Mouse (Mus musculus): ENCODE measurements at regions not wholly inside any gene's neighbourhood (a gene's known extent, or its start where the extent isn't known, plus 50 kb on each side); places are given as distances from the start of the nearest gene placed in this dataset.

DNA sequence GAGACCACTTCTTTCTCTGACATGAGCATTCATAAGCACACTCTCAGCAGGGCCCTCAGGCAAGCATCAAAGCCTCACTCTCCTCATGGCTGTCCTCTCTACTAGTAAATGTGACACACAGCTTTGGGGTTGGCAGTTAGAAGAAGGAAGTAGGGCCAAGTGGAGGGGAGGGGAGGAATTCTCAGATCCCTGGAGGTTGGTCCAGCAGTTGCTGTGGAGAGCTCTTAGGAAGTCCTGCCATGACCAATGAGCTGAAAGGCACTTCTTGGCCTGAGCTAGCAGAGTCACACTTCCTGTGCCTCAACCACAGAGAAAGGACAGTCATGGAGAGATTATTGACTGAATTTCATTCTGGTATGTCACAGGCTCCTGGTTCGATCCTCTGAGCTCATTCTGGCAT, 398.8 kb downstream of the Tns1 start:
- peak; percentile 45 for DNase-seq

GRCm38 (mm10) chr1:73724551-73724950, 399.7 kb downstream of the Tns1 start:
- no peak for DNase-seq

DNA sequence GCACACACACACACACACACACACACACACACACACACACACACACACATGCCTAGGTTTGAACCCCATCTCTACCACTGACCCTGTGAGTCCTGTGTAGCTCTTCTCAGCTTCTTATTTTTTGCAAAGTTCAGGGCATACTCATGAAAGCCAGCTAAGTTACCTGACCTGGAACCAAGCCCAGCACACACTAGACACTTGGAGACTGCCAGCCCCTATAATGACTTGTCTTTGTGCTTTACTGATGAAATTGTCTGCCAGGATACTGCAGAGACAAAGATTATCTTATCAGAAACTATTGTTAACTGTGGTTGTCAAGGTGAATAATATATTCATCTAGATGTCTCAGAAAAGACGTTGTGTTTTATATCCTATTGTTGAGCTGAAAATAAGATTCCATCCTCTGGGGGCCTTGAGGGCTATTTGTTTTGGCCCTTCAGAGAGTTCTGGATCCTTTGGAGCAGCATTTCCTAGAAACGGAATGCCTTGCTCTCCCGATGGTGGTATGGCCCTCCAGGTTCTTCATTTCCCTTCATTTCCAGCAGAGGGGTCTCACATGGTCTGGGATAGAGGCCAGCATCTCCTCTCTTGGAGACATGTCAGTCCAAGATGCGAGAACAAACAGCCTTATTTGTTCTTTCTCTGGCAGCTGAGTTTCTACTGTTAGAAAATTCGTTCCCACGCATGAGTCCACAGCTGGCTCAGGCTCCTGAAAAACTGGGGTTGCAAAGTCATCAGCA, 402.6 kb downstream of the Tns1 start:
- DNase-seq, result no peak

GRCm38 (mm10) chr1:73718421-73718820, 405.8 kb downstream of the Tns1 start:
- DNase-seq, result no peak

DNA sequence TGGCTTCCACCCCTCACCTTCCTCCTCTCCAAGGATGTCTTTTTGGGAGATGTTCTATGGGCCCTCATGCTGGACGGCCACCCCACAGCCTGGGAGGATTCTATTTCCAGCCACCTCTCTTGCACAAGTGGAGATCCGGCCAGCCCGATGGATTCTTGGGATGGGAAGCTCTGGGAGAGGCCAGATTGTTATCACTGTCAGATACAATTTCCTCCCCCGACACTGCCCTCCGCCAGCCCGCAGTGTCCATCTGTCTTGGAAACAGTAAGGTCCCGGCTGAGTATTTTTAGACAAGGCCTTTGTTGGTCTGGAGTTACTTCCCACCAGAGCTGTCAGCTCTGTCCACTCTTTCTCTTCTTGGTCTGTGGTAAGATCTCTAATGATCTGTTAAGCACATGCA, 406.8 kb downstream of the Tns1 start:
- peak; percentile 19 for DNase-seq

- no peak for DNase-seq
These were observed 407.3 kb downstream of the Tns1 start for GRCm38 (mm10) chr1:73716901-73717300.

DNA sequence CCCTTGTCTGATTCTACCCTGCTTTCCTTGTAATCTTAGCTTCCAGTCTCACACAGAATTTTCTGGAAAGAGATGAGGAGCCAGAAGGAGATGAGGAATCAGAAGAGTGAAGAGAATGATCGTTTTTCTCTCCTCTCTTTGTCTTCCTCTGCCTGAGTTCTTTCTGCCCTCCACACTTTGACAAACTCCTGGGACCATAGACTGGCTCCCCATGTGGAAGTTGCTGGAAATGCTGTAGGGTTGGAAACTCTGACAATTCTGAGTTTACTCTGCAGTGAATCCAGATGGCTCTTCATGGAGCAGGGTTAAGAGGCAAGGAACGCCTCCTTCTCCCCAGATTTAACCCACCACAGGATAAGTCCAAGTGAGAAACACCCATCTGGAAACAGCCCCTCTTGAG, 408.7 kb downstream of the Tns1 start:
- DNase-seq, result peak; percentile 25

DNA sequence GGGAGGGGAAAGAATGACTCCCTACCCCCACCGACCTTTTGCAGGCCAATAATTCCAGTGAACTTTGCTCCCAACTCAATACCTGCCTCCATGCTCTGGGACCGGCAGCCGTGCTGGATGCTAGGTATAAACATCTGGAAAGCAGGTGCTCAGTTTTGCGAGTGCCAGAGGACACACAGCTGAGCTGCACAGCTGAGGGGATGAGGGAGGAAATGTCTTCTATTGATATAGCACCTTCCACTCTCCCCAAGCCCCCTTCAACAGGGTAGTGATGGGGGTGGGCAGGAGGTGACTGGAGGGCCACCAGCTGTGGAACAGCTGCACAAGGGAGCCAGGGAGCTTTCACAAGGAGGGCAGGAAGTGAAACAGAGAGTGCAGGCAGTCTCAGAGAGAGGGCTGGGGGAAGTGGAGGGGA, 421.8 kb downstream of the Tns1 start:
- no peak for DNase-seq

DNA sequence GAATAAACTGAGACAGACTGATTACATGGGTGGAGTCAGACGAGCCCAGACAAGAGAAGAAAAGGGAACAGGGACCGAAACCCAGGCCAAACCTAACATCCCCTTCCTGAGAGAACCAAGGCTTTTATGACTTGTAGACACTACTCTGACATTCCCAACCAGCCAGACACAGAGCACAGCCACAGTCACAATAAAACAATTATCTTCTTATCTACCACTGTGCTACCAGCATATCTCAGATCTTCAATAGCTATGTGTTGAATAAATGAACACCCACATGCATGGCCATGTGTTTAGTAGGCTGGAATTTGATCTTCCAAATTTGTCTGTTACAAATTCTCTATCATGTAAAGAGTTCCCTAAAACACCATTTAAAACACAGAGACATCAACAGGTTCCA, 430.7 kb downstream of the Tns1 start:
- DNase-seq, result no peak

GRCm38 (mm10) chr1:73685734-73686133, 438.5 kb downstream of the Tns1 start:
- DNase-seq, result no peak

GRCm38 (mm10) chr1:73685066-73685465, 439.2 kb downstream of the Tns1 start:
- DNase-seq, result no peak

DNA sequence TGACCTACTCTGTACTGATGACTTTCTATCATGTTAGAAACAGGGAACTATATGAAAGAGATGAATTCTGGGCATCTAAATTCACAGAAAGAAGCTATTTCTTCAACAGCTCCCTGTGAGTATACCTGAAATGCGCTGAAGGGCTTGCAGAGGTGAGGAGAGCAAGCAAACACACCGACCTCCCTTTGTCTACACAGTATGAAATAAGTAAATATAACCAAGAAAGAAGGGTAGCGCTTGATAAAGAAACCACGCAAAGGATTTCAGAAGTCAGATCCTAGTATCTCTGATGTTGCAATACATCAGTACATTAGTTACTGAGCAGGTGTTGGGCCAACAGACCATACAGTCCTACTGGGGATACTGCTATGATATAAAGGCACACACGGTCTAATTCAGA, 440.1 kb downstream of the Tns1 start:
- DNase-seq, result no peak

DNA sequence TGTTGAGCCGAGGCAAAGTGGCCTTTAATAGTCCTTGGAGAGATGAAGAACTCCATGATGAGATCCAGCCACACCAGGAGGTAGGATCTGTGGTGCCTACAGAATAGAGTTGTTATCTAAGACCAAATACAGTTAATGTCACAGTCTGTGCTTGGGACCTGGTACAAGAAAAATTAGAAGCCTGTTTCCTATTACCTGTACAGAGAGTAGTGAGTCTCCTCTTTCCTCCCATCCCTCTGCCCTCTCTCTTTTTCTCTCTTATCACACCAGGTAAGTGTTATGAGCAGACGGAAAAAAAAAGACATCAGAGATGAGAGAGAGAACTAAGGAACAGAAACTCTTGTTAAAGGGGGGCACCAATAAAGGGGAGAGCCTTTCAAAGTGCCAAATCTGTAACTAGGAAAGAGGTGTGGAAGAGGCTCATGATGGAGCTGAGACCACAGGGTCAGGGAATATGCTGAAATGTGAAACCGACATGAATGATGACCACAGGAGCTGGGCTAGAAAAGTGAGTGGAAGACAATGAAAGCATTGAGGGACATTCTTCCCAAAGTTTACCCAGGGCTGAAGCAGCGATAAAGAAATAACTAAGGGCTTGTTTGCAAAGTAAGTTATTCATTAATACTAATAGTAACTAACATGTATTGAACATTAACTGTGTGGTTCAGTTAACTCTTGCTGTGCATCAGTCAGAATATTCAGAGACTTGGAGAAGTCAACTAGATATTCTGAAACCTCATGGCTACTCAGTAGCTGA, 440.9 kb downstream of the Tns1 start:
- DNase-seq, result no peak

- no peak for DNase-seq
These were observed 442.6 kb downstream of the Tns1 start for GRCm38 (mm10) chr1:73681697-73682096.

- DNase-seq, result no peak
These were observed 443.4 kb downstream of the Tns1 start for GRCm38 (mm10) chr1:73680829-73681228.

- no peak for DNase-seq
These were observed 450.4 kb downstream of the Tns1 start for GRCm38 (mm10) chr1:73673851-73674235.

DNA sequence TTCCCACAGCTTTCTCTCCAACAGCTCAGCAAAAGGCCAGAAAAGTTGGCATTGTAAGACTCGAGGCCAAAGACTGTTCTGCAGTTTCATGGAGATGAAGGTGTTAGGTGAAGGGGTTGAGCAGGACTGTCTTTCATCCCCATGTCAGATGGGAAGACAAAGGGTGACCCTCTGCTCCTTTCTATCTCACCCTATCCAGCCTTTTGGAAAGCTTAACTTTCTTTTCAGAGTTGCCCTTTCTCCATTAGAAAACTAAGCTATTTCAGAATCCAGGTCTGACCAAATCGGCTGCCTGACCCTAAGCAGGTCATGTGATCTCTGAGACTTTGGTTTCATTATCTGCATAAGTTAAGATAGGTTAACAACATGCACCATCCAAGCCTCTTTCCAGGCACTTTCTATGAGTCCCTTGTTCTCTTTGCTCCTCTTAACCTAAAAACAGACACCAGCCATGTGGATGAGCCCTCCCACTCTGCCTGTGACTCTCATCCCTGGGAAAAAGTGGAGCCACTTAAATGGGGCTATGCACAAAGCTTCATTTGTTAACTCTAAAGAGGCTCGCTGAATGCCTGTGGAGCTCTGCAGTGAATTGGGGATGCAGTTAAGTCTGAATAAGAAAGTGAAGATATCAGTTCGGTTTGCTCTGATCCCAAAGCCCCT, 450.9 kb downstream of the Tns1 start:
- no peak for DNase-seq

GRCm38 (mm10) chr1:73672239-73672638, 452.0 kb downstream of the Tns1 start:
- DNase-seq, result no peak

DNA sequence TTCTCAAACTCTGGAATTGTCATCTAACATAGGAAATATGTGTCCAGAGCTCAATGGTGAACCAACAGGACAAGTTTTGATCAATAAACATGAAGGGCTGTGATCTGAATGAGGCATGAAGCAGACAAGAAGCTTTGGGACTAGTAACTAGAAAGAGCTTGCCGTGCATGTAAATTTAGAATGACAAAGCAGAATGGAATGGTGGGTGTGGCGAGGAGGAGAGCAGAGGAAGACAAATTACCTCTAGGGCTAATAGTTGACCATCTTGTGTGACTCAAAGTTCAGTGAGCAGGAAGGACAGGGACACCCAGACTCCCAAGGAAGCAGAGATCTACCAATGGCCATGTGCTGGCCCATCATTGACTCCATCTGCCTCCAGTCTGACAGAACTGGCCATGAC, 455.6 kb downstream of the Tns1 start:
- DNase-seq, result no peak

- no peak for DNase-seq
These were observed 460.7 kb downstream of the Tns1 start for GRCm38 (mm10) chr1:73663546-73663945.

- DNase-seq, result peak; percentile 19
These were observed 479.2 kb downstream of the Tns1 start for GRCm38 (mm10) chr1:73645011-73645410.

GRCm38 (mm10) chr1:73644394-73644793, 479.9 kb downstream of the Tns1 start:
- no peak for DNase-seq

GRCm38 (mm10) chr1:73643431-73643830, 480.8 kb downstream of the Tns1 start:
- DNase-seq, result no peak

GRCm38 (mm10) chr1:73642691-73643109, 481.5 kb downstream of the Tns1 start:
- DNase-seq, result no peak
